Mouse (Mus musculus): ENCODE data around the gene Csrnp3. TPM values are rescaled to one million over a fixed set of nuclear protein-coding genes. Genes with fewer than 3 reads are reported as not detected.
"Not testable (repeated sequence)": the region's sequence is repeated elsewhere in the genome, so short reads cannot be mapped to it uniquely, and the experiment has no call there.

Csrnp3 gene
- polyA plus RNA-seq, 1 experiment from 2014 or later: 1.0 TPM

GRCm38 (mm10) chr2:65841606-65842005, 4.0 kb upstream of the Csrnp3 start:
- H3K36me3 ChIP-seq: no peaks in the 10 kb centered on the region
- no peak overlapping the region for H3K4me2 ChIP-seq
- no peak for ATAC-seq (ENCODE audit: insufficient number of reproducible peaks, low FRiP score)
- H3K9ac ChIP-seq: no peak overlapping the region
- no peaks in the 10 kb centered on the region for H3K9me3 ChIP-seq (replicated peaks)
- H3K27me3 ChIP-seq (replicated peaks): no peaks in the 10 kb centered on the region
- peaks cover 7% of the 10 kb centered on the region; the same call in 1 of the 2 replicates for H3K4me1 ChIP-seq (replicated peaks)
- 47% methylated on average over 3 of the region's 3 CpGs for WGBS
- no peak overlapping the region for H3K4me3 ChIP-seq
- H3K27ac ChIP-seq (ENCODE audit: poor library complexity, severe bottlenecking): no peak overlapping the region

GRCm38 (mm10) chr2:65842356-65842755, 3.2 kb upstream of the Csrnp3 start:
- no peak overlapping the region for H3K4me3 ChIP-seq
- no peak overlapping the region for H3K9ac ChIP-seq
- H3K27me3 ChIP-seq (replicated peaks): no peaks in the 10 kb centered on the region
- H3K4me2 ChIP-seq: no peak overlapping the region
- H3K36me3 ChIP-seq: no peaks in the 10 kb centered on the region
- no peak overlapping the region for H3K27ac ChIP-seq (ENCODE audit: poor library complexity, severe bottlenecking)
- peaks cover 7% of the 10 kb centered on the region; the same call in 1 of the 2 replicates for H3K4me1 ChIP-seq (replicated peaks)
- H3K9me3 ChIP-seq (replicated peaks): no peaks in the 10 kb centered on the region
- no peak for ATAC-seq (ENCODE audit: insufficient number of reproducible peaks, low FRiP score)
- WGBS: 41% methylated on average over 3 of the region's 3 CpGs

GRCm38 (mm10) chr2:65846000-65846755, 611 bp downstream of the Csrnp3 start:
- Histone ChIP-seq H3K27ac (ENCODE audit: poor library complexity, severe bottlenecking) (no peak overlapping the region), H3K4me3 (peak overlapping the region; percentile 50), H3K36me3 (no peaks in the 10 kb centered on the region), H3K9ac (peak overlapping the region; percentile 48), H3K4me1 (replicated peaks) (peaks cover 7% of the 10 kb centered on the region; the same call in 1 of the 2 replicates), H3K27me3 (replicated peaks) (no peaks in the 10 kb centered on the region), H3K9me3 (replicated peaks) (0 out of 2 replicates have a peak, but pooled peaks cover 6% of the 10 kb centered on the region), H3K4me2 (peak overlapping the region; percentile 90)
- 2% methylated on average over 22 of the region's 22 CpGs for WGBS
- no peak for ATAC-seq (ENCODE audit: insufficient number of reproducible peaks, low FRiP score)

GRCm38 (mm10) chr2:65847463-65848110, 2.0 kb downstream of the Csrnp3 start:
- WGBS: 42% methylated on average over 7 of the region's 7 CpGs
- no peak for ATAC-seq (ENCODE audit: insufficient number of reproducible peaks, low FRiP score)

GRCm38 (mm10) chr2:65848706-65849105, 3.1 kb downstream of the Csrnp3 start:
- H3K36me3 ChIP-seq: no peaks in the 10 kb centered on the region
- no peak for ATAC-seq (ENCODE audit: insufficient number of reproducible peaks, low FRiP score)

More at GRCm38 (mm10) chr2:65847463-65848110, 2.0 kb downstream of the Csrnp3 start:
- Histone ChIP-seq H3K27ac (ENCODE audit: poor library complexity, severe bottlenecking) (no peak overlapping the region), H3K4me1 (replicated peaks) (peaks cover 7% of the 10 kb centered on the region; the same call in 1 of the 2 replicates), H3K4me3 (no peak overlapping the region), H3K9me3 (replicated peaks) (0 out of 2 replicates have a peak, but pooled peaks cover 6% of the 10 kb centered on the region), H3K4me2 (no peak overlapping the region), H3K36me3 (no peaks in the 10 kb centered on the region), H3K27me3 (replicated peaks) (no peaks in the 10 kb centered on the region), H3K9ac (no peak overlapping the region)

GRCm38 (mm10) chr2:65850282-65850681, 4.7 kb downstream of the Csrnp3 start:
- H3K4me1 ChIP-seq (replicated peaks); H3K4me3 ChIP-seq; H3K4me2 ChIP-seq; ATAC-seq (ENCODE audit: insufficient number of reproducible peaks, low FRiP score); H3K27me3 ChIP-seq (replicated peaks); H3K27ac ChIP-seq (ENCODE audit: poor library complexity, severe bottlenecking); H3K9me3 ChIP-seq (replicated peaks); H3K36me3 ChIP-seq; H3K9ac ChIP-seq: not testable (repeated sequence)
- 89% methylated on average over 3 of the region's 3 CpGs for WGBS

More at GRCm38 (mm10) chr2:65848706-65849105, 3.1 kb downstream of the Csrnp3 start:
- Histone ChIP-seq H3K27ac (ENCODE audit: poor library complexity, severe bottlenecking) (no peak overlapping the region), H3K4me3 (no peak overlapping the region), H3K9ac (no peak overlapping the region), H3K4me1 (replicated peaks) (peaks cover 7% of the 10 kb centered on the region; the same call in 1 of the 2 replicates), H3K27me3 (replicated peaks) (no peaks in the 10 kb centered on the region; the same call in 1 of the 2 replicates), H3K4me2 (no peak overlapping the region), H3K9me3 (replicated peaks) (0 out of 2 replicates have a peak, but pooled peaks cover 6% of the 10 kb centered on the region)
- 32% methylated on average over 8 of the region's 8 CpGs for WGBS

- no peaks in the 10 kb centered on the region for H3K4me1 ChIP-seq (replicated peaks)
- ATAC-seq (ENCODE audit: insufficient number of reproducible peaks, low FRiP score): no peak
- WGBS: 86% methylated on average over 5 of the region's 5 CpGs
These were observed 11.2 kb downstream of the Csrnp3 start for GRCm38 (mm10) chr2:65856791-65857190.

GRCm38 (mm10) chr2:65859767-65860727, 14.5 kb downstream of the Csrnp3 start:
- Histone ChIP-seq H3K9ac (peak overlapping the region; percentile 43; the same call in 1 of the 2 replicates), H3K4me2 (peak overlapping the region; percentile 52), H3K9me3 (replicated peaks) (no peaks in the 10 kb centered on the region), H3K4me1 (replicated peaks) (no peaks in the 10 kb centered on the region), H3K36me3 (no peaks in the 10 kb centered on the region), H3K27ac (ENCODE audit: poor library complexity, severe bottlenecking) (no peak overlapping the region), H3K4me3 (no peak overlapping the region), H3K27me3 (replicated peaks) (no peaks in the 10 kb centered on the region)
- WGBS: 65% methylated on average over 18 of the region's 18 CpGs
- ATAC-seq (ENCODE audit: insufficient number of reproducible peaks, low FRiP score): no peak

More at GRCm38 (mm10) chr2:65856791-65857190, 11.2 kb downstream of the Csrnp3 start:
- Histone ChIP-seq H3K36me3 (no peaks in the 10 kb centered on the region), H3K4me2 (no peak overlapping the region), H3K27me3 (replicated peaks) (no peaks in the 10 kb centered on the region; the same call in 1 of the 2 replicates), H3K9ac (no peak overlapping the region), H3K27ac (ENCODE audit: poor library complexity, severe bottlenecking) (no peak overlapping the region), H3K4me3 (no peak overlapping the region), H3K9me3 (replicated peaks) (no peaks in the 10 kb centered on the region)

- Histone ChIP-seq H3K9ac (no peak overlapping the region), H3K27me3 (replicated peaks) (no peaks in the 10 kb centered on the region), H3K4me2 (no peak overlapping the region), H3K4me3 (no peak overlapping the region), H3K27ac (ENCODE audit: poor library complexity, severe bottlenecking) (no peak overlapping the region), H3K36me3 (no peaks in the 10 kb centered on the region), H3K4me1 (replicated peaks) (no peaks in the 10 kb centered on the region), H3K9me3 (replicated peaks) (no peaks in the 10 kb centered on the region)
- 76% methylated on average over 12 of the region's 12 CpGs for WGBS
- ATAC-seq (ENCODE audit: insufficient number of reproducible peaks, low FRiP score): no peak
These were observed 19.3 kb downstream of the Csrnp3 start for GRCm38 (mm10) chr2:65864778-65865339.

- WGBS: 62% methylated on average over 12 of the region's 12 CpGs
These were observed 25.5 kb downstream of the Csrnp3 start for GRCm38 (mm10) chr2:65870919-65871582.

More at GRCm38 (mm10) chr2:65870919-65871582, 25.5 kb downstream of the Csrnp3 start:
- ATAC-seq (ENCODE audit: insufficient number of reproducible peaks, low FRiP score): no peak
- no peak overlapping the region for H3K27ac ChIP-seq (ENCODE audit: poor library complexity, severe bottlenecking)
- no peaks in the 10 kb centered on the region for H3K27me3 ChIP-seq (replicated peaks)
- H3K4me1 ChIP-seq (replicated peaks): no peaks in the 10 kb centered on the region
- no peak overlapping the region for H3K9ac ChIP-seq
- no peak overlapping the region for H3K4me2 ChIP-seq
- H3K9me3 ChIP-seq (replicated peaks): no peaks in the 10 kb centered on the region
- no peaks in the 10 kb centered on the region for H3K36me3 ChIP-seq
- no peak overlapping the region for H3K4me3 ChIP-seq

Measured in heart, embryonic 12.5 days (tissue).